Mouse (Mus musculus): Measurements from ENCODE around the gene Aldh2. TPM values are rescaled to one million over a fixed set of nuclear protein-coding genes. Genes with fewer than 3 reads are reported as not detected.

Aldh2 gene
- polyA plus RNA-seq, 1 experiment from 2014 or later = 53.7 TPM

- Histone ChIP-seq H3K4me2 (ENCODE audit: low read depth, low read length, severe bottlenecking) (no peak overlapping the region), H3K27ac (ENCODE audit: low read depth, low read length) (no peak overlapping the region), H3K9ac (ENCODE audit: low read length) (no peak overlapping the region), H3K4me3 (ENCODE audit: low read depth, low read length) (no peak overlapping the region), H3K4me1 (replicated peaks; ENCODE audit: control insufficient read depth, insufficient read depth, low read length) (peaks cover 8% of the 10 kb centered on the region; the same call in 1 of the 2 replicates), H3K27me3 (ENCODE audit: control insufficient read depth, insufficient read depth, low read length) (no peaks in the 10 kb centered on the region), H3K36me3 (ENCODE audit: control insufficient read depth, insufficient read depth, low read length) (no peaks in the 10 kb centered on the region), H3K9me3 (ENCODE audit: control insufficient read depth, low read length) (no peaks in the 10 kb centered on the region)
- DNase-seq (ENCODE audit: low spot score) (no peak), ATAC-seq (replicated peaks; ENCODE audit: low FRiP score) (no peak)
- 94% methylated on average over 3 of the region's 3 CpGs for WGBS
Measured at GRCm38 (mm10) chr5:121547084-121547483, 46.5 kb downstream of the Aldh2 start.

DNA sequence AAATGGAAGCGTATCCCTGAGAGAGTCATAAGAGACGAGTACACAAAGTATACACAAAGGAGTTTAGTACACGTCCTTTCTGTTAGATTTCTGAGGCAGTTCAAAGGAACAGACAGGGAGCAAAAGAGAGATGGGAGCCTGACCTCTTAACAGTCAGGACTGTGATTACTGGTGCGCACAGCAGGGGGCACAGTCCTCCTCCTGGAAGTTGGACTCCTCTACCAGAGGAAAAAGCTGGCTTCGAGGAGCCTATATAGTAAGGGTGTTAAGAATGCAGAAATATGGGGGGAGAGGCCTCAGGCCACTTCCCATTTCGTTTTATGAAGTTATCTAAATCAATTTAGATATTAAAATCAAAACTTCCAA is 47.1 kb downstream of the Aldh2 start:
- 47% methylated on average over 6 of the region's 6 CpGs for WGBS
- Histone ChIP-seq H3K4me3 (ENCODE audit: low read depth, low read length) (peak overlapping the region; percentile 100), H3K27me3 (ENCODE audit: control insufficient read depth, insufficient read depth, low read length) (no peaks in the 10 kb centered on the region), H3K9me3 (ENCODE audit: control insufficient read depth, low read length) (no peaks in the 10 kb centered on the region), H3K27ac (ENCODE audit: low read depth, low read length) (no peak overlapping the region), H3K4me2 (ENCODE audit: low read depth, low read length, severe bottlenecking) (peak overlapping the region; percentile 42), H3K36me3 (ENCODE audit: control insufficient read depth, insufficient read depth, low read length) (no peaks in the 10 kb centered on the region), H3K9ac (ENCODE audit: low read length) (peak overlapping the region; percentile 98), H3K4me1 (replicated peaks; ENCODE audit: control insufficient read depth, insufficient read depth, low read length) (peaks cover 8% of the 10 kb centered on the region; the same call in 1 of the 2 replicates)
- peak; percentile 64 for DNase-seq (ENCODE audit: low spot score)
- ATAC-seq (replicated peaks; ENCODE audit: low FRiP score) = 0 out of 2 replicates have a peak, but pooled peaks have one; percentile 31

DNA sequence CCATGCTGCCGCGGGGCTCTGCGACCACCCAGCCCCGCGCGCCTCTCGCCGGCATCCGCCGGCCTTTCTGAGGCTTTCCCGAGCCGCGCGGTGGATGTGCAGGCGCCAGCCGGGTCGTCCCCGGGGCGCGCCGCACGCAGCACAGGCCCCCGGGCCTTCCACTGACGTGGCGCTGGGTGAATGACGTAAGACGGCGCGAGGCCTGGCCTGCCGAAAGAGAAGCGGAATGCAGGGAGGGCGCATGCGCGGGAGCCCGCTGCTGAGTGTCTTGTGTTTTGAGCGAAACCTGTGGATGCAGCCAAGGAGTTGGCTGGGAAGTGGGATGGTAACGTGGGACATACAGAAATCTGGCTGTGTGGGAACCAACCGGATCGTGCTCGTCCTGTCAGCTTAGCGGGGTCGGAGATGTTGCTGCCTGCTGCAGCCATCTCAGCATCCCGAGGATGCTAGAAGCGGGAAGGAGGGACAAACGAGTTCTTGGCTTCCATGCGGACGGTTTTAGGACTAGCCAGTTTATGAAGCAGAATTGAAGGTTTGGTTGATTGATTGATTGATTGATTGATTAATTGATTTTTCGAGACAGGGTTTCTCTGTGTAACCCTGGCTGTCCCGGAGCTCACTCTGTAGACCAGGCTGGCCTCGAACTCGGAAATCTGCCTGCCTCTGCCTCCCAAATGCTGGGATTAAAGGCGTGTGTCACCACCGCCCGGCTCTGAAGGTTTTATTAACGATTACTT is 47.7 kb downstream of the Aldh2 start, which contains the start of gene Mapkapk5:
Gene Mapkapk5 (minus strand): TSS at position 113 of the 737 bp plus-strand sequence.
- Histone ChIP-seq H3K9ac (ENCODE audit: low read length) (peak within 1 kb of the TSS; percentile 98), H3K27me3 (ENCODE audit: control insufficient read depth, insufficient read depth, low read length) (no peaks in the 10 kb centered on the region), H3K27ac (ENCODE audit: low read depth, low read length) (peak within 1 kb of the TSS; percentile 92), H3K4me2 (ENCODE audit: low read depth, low read length, severe bottlenecking) (peak within 1 kb of the TSS; percentile 81), H3K4me3 (ENCODE audit: low read depth, low read length) (peak within 1 kb of the TSS; percentile 100), H3K36me3 (ENCODE audit: control insufficient read depth, insufficient read depth, low read length) (no peaks in the 10 kb centered on the region), H3K4me1 (replicated peaks; ENCODE audit: control insufficient read depth, insufficient read depth, low read length) (peaks cover 8% of the 10 kb centered on the region; the same call in 1 of the 2 replicates), H3K9me3 (ENCODE audit: control insufficient read depth, low read length) (no peaks in the 10 kb centered on the region)
- DNase-seq (ENCODE audit: low spot score) = peak; percentile 98
- 3% methylated on average over 55 of the region's 55 CpGs for WGBS
- ATAC-seq (replicated peaks; ENCODE audit: low FRiP score) = peak; percentile 94

- peak within 1 kb of the TSS; percentile 92 for H3K27ac ChIP-seq (ENCODE audit: low read depth, low read length)
- no peaks in the 10 kb centered on the region for H3K27me3 ChIP-seq (ENCODE audit: control insufficient read depth, insufficient read depth, low read length)
- peak within 1 kb of the TSS; percentile 98 for H3K9ac ChIP-seq (ENCODE audit: low read length)
- peak within 1 kb of the TSS; percentile 81 for H3K4me2 ChIP-seq (ENCODE audit: low read depth, low read length, severe bottlenecking)
- H3K4me1 ChIP-seq (replicated peaks; ENCODE audit: control insufficient read depth, insufficient read depth, low read length) = peaks cover 8% of the 10 kb centered on the region; the same call in 1 of the 2 replicates
- ATAC-seq (replicated peaks; ENCODE audit: low FRiP score) (peak; percentile 53), DNase-seq (ENCODE audit: low spot score) (no peak)
- peak within 1 kb of the TSS; percentile 100 for H3K4me3 ChIP-seq (ENCODE audit: low read depth, low read length)
- no peaks in the 10 kb centered on the region for H3K9me3 ChIP-seq (ENCODE audit: control insufficient read depth, low read length)
- no peaks in the 10 kb centered on the region for H3K36me3 ChIP-seq (ENCODE audit: control insufficient read depth, insufficient read depth, low read length)
- under 1% methylated on average over 43 of the region's 97 CpGs for WGBS
Measured at GRCm38 (mm10) chr5:121544910-121545792, 48.5 kb downstream of the Aldh2 start, which contains the start of the genes Adam1a and Gm42878. Adam1a (minus strand) TSS chr5:121545482. Gm42878 (minus strand) TSS chr5:121545482.

- no peak for DNase-seq (ENCODE audit: low spot score)
- Histone ChIP-seq H3K27ac (ENCODE audit: low read depth, low read length) (no peak overlapping the region), H3K9me3 (ENCODE audit: control insufficient read depth, low read length) (no peaks in the 10 kb centered on the region), H3K4me2 (ENCODE audit: low read depth, low read length, severe bottlenecking) (no peak overlapping the region), H3K9ac (ENCODE audit: low read length) (no peak overlapping the region), H3K36me3 (ENCODE audit: control insufficient read depth, insufficient read depth, low read length) (no peaks in the 10 kb centered on the region), H3K4me3 (ENCODE audit: low read depth, low read length) (no peak overlapping the region), H3K27me3 (ENCODE audit: control insufficient read depth, insufficient read depth, low read length) (no peaks in the 10 kb centered on the region), H3K4me1 (replicated peaks; ENCODE audit: control insufficient read depth, insufficient read depth, low read length) (peaks cover 8% of the 10 kb centered on the region; the same call in 1 of the 2 replicates)
- WGBS = 83% methylated on average over 3 of the region's 3 CpGs
- no peak for ATAC-seq (replicated peaks; ENCODE audit: low FRiP score)
Measured at GRCm38 (mm10) chr5:121543370-121543769, 50.3 kb downstream of the Aldh2 start.

- no peaks in the 10 kb centered on the region for H3K36me3 ChIP-seq (ENCODE audit: control insufficient read depth, insufficient read depth, low read length)
- H3K27me3 ChIP-seq (ENCODE audit: control insufficient read depth, insufficient read depth, low read length) = no peaks in the 10 kb centered on the region
- H3K4me2 ChIP-seq (ENCODE audit: low read depth, low read length, severe bottlenecking) = no peak overlapping the region
- no peak overlapping the region for H3K27ac ChIP-seq (ENCODE audit: low read depth, low read length)
- H3K4me3 ChIP-seq (ENCODE audit: low read depth, low read length) = no peak overlapping the region
- H3K9me3 ChIP-seq (ENCODE audit: control insufficient read depth, low read length) = no peaks in the 10 kb centered on the region
- ATAC-seq (replicated peaks; ENCODE audit: low FRiP score) = no peak
- H3K4me1 ChIP-seq (replicated peaks; ENCODE audit: control insufficient read depth, insufficient read depth, low read length) = peaks cover 9% of the 10 kb centered on the region; the same call in 1 of the 2 replicates
- no peak overlapping the region for H3K9ac ChIP-seq (ENCODE audit: low read length)
- no peak for DNase-seq (ENCODE audit: low spot score)
- 91% methylated on average over 7 of the region's 7 CpGs for WGBS
Measured at GRCm38 (mm10) chr5:121541235-121541634, 52.4 kb downstream of the Aldh2 start.

GRCm38 (mm10) chr5:121540066-121540465 is 53.6 kb downstream of the Aldh2 start:
- H3K4me1 ChIP-seq (replicated peaks; ENCODE audit: control insufficient read depth, insufficient read depth, low read length) = peaks cover 9% of the 10 kb centered on the region; the same call in 1 of the 2 replicates
- peaks cover 4% of the 10 kb centered on the region; the same call in 1 of the 2 replicates for H3K36me3 ChIP-seq (ENCODE audit: control insufficient read depth, insufficient read depth, low read length)
- no peak overlapping the region for H3K9ac ChIP-seq (ENCODE audit: low read length)
- ATAC-seq (replicated peaks; ENCODE audit: low FRiP score) = no peak
- H3K4me2 ChIP-seq (ENCODE audit: low read depth, low read length, severe bottlenecking) = no peak overlapping the region
- H3K4me3 ChIP-seq (ENCODE audit: low read depth, low read length) = no peak overlapping the region
- no peaks in the 10 kb centered on the region for H3K27me3 ChIP-seq (ENCODE audit: control insufficient read depth, insufficient read depth, low read length)
- H3K27ac ChIP-seq (ENCODE audit: low read depth, low read length) = no peak overlapping the region
- no peaks in the 10 kb centered on the region for H3K9me3 ChIP-seq (ENCODE audit: control insufficient read depth, low read length)
- 95% methylated on average over 5 of the region's 5 CpGs for WGBS
- no peak for DNase-seq (ENCODE audit: low spot score)

DNA sequence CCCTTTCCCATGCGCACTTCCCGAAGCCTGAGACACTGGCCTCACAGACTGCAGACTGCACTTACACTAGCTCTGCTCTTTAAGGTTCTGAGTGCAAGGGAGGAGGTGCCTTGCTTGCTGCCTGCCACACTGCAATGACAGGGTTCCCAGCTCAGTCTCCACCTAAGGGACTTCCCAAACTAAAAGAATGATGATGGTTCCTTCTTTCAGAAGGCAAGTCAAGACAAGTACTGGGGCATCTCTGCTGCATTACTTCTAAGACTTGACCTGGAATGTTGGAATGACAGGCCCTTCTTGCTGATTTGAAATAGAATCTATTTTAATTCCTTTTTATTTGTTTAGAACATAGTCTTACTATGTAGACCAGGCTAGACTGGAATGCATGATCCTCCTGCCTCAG is 56.0 kb downstream of the Aldh2 start:
- WGBS = 76% methylated on average over 2 of the region's 2 CpGs
- Histone ChIP-seq H3K9ac (ENCODE audit: low read length) (no peak overlapping the region), H3K27me3 (ENCODE audit: control insufficient read depth, insufficient read depth, low read length) (no peaks in the 10 kb centered on the region), H3K4me1 (replicated peaks; ENCODE audit: control insufficient read depth, insufficient read depth, low read length) (0 out of 2 replicates have a peak, but pooled peaks cover 1% of the 10 kb centered on the region), H3K4me2 (ENCODE audit: low read depth, low read length, severe bottlenecking) (no peak overlapping the region), H3K9me3 (ENCODE audit: control insufficient read depth, low read length) (no peaks in the 10 kb centered on the region), H3K36me3 (ENCODE audit: control insufficient read depth, insufficient read depth, low read length) (peaks cover 12% of the 10 kb centered on the region), H3K4me3 (ENCODE audit: low read depth, low read length) (no peak overlapping the region), H3K27ac (ENCODE audit: low read depth, low read length) (no peak overlapping the region)
- DNase-seq (ENCODE audit: low spot score) (no peak), ATAC-seq (replicated peaks; ENCODE audit: low FRiP score) (no peak)

All from forebrain, embryonic 11.5 days (tissue).